Mouse (Mus musculus) urinary bladder, postnatal 0 days (tissue): ENCODE results near the gene Gbf1. TPM values are rescaled to one million over a fixed set of nuclear protein-coding genes. Genes with fewer than 3 reads are reported as not detected.

ENCODE experiments used
- polyA plus RNA-seq: library from polyadenylated mRNA; unstranded; fragments of >200 nt; fragmentation: Nextera tagmentation; extraction: Ambion mirVana; gene quantifications from 2 replicates; pipeline ENCODE4 v1.2.1, GENCODE M21; 2015

The Gbf1 gene
- polyA plus RNA-seq = 37.8 and 42.8 TPM in 2 replicates

DNA sequence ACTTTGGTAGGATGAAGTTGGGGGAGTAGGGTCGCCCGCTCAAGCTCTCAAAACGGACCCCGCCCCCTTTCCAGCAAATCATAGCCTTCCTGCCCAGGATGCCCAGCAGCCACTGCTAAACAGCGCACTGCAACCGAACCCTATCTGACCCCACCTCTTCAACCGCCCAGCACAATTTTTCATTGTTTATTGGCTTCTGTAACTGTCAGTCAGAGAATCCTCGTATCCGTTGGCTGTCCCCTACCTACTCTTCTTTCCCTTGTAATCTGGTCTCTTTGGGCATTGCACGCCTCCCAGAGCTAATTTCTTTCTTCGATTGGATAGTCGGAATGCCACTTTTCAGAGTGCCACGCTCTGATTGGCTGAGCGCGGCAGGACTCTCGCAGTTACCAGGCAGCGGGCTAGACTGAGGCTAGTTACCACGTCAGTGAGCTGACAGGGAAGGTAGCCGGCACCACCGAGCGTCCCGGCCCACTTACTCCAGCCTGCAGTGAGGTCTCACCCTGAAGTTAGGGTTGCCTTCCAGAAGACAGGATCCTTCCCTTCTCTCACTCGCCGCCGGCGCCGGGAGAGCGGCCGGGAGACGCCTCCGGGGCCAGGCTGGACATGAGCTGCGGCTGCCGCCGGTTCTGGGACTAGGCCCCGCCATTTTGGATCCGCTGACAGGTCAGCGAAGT, at the start of gene Gbf1:
TSS of gene Gbf1 (plus strand) at position 383 of the 677 bp plus-strand sequence.

DNA sequence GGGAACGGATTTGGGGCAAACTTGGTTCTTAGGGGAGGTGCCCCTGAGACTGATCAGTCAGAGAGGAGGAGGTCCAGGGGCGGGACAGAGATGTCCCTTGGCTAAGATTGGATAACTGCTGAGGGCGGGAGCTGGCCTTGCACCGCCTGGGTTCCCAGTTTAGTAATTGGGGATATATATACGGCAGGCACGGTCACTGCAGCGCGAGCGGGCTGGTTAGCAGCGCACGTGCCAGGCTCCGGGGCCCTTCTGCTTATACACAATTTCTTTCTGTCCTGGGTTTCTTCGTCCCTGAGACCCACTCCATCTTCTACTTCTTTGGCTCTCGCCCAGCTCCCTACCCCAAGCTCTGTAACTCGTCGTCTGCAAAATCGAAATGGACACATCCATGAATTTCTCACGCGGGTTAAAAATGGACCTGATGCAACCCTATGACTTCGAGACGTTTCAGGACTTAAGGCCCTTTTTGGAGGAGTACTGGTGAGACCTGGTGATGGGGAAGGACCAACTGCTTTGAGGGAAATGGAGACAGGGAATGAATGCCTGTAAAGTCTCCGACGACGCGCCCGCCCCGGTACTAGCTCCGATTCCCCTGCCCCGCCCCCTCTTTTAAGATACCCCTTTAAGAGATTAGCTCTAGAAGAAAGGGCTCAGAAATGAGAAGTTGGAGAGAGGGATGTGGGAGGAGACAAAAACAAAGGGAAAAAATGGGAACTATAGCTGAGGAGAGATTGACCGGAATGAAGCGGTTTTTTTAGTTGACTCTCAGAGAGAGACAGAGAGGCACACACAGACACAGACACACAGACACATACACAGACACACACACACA, 20.4 kb upstream of the Gbf1 start, which contains the start of gene Elovl3:
TSS of gene Elovl3 (plus strand) at position 204 of the 832 bp plus-strand sequence.

DNA sequence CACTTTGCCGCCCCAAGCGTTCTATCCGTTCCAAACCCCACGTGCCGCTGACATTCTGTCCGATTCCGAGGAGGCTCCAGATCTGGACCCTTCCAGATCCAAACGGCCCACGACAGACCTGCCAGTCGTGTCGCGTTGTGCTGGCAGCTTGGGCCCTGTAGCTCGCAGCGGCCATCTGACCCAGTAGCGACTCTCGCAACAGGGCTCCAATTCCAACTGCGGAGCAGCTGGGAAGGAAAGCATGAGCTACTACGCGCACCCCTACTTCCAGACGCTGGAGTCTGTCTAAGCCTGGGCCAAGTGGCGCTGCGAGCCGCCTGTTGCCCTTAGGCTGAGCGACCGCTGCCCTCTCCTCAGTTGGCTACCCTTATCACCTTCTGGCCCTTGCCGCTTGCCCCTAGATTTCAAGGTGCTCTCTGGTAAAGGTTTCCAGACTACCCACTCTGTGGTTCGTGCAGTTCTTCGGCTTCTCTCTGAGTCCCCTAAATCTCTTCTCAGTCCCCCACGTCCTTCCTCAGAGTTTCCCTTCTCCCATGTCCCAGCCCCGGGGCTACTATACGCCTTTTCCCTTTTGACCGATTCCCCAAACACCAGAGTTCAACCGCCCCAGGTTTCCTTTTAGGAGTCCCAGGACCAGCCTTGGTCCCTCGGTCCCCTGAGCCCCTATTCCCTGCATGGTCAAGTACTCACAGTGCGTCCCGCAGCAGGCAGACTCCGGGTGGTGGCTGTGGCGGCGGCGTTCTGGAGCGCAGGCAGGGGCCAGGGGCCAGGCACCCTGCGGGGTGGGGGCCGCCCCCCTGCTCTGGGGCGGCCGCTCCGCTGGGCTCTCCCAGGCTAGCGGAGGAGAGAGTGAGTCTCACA, 4.6 kb upstream of the Gbf1 start, which contains the start of gene Pitx3:
TSS of gene Pitx3 (minus strand) at position 816 of the 861 bp plus-strand sequence.

GRCm38 (mm10) chr19:46304216-46304841, 152.0 kb downstream of the Gbf1 start, which contains the start of gene Nfkb2:
Gene Nfkb2 (plus strand): TSS chr19:46304320.

GRCm38 (mm10) chr19:46326756-46327305, 174.5 kb downstream of the Gbf1 start, which contains the start of gene Psd:
Gene Psd (minus strand): TSS chr19:46327156.

GRCm38 (mm10) chr19:46328081-46329030, 176.0 kb downstream of the Gbf1 start, which contains the start of gene Fbxl15:
Gene Fbxl15 (plus strand): TSS chr19:46328184.

Other genes starting within 250 kb of the Gbf1 start
- gene Armh3, start 154.0 kb upstream of the Gbf1 start, polyA plus RNA-seq = 8.2 and 8.4 TPM in 2 replicates
- gene Hps6, start 149.0 kb upstream of the Gbf1 start, polyA plus RNA-seq = 6.8 and 7.1 TPM in 2 replicates
- 17.3 and 17.7 TPM in 2 replicates for gene Pprc1, start 107.6 kb upstream of the Gbf1 start, polyA plus RNA-seq
- 58.5 and 61.3 TPM in 2 replicates for gene Ldb1, start 107.3 kb upstream of the Gbf1 start, polyA plus RNA-seq
- gene Nolc1, start 76.6 kb upstream of the Gbf1 start, polyA plus RNA-seq = 34.3 and 39.9 TPM in 2 replicates
- gene Elovl3, start 20.6 kb upstream of the Gbf1 start, polyA plus RNA-seq = not detected in 2 replicates
- gene Pitx3, start 4.2 kb upstream of the Gbf1 start, polyA plus RNA-seq = 0.18 TPM in 1 of 2 replicates, not detected in the other
- 9.8 and 10.6 TPM in 2 replicates for gene Nfkb2, start 151.8 kb downstream of the Gbf1 start, polyA plus RNA-seq
- gene Psd, start 174.6 kb downstream of the Gbf1 start, polyA plus RNA-seq = 87.9 and 103 TPM in 2 replicates
- gene Fbxl15, start 175.7 kb downstream of the Gbf1 start, polyA plus RNA-seq = 18.7 and 25.6 TPM in 2 replicates
- gene Cuedc2, start 186.2 kb downstream of the Gbf1 start, polyA plus RNA-seq = 121 and 122 TPM in 2 replicates
- gene Mfsd13a, start 188.6 kb downstream of the Gbf1 start, polyA plus RNA-seq = 3.6 and 3.7 TPM in 2 replicates
- gene 2310034G01Rik, start 197.8 kb downstream of the Gbf1 start, polyA plus RNA-seq = 1.7 and 1.9 TPM in 2 replicates
- 92.8 and 101 TPM in 2 replicates for gene Actr1a, start 243.2 kb downstream of the Gbf1 start, polyA plus RNA-seq
- 14.5 and 15.6 TPM in 2 replicates for gene Sufu, start 244.4 kb downstream of the Gbf1 start, polyA plus RNA-seq